Mouse (Mus musculus) heart, adult 2 months (tissue): Measurements from ENCODE around the gene Srrm4. TPM values are rescaled to one million over a fixed set of nuclear protein-coding genes. Genes with fewer than 3 reads are reported as not detected.

Experiments used
- DNase-seq, 2 experiments: peaks; one replicate each; pipeline ENCODE4 v3.0.0; 2021
- H3K27ac ChIP-seq: fragments of 200-600 bp; 2 replicates; pipeline ENCODE4 v1.8.1; 2022
- H3K27me3 ChIP-seq: fragments of 200-500 bp; 2 replicates; pipeline ENCODE4 v1.6.1; 2012; ENCODE audit warnings: mild to moderate bottlenecking, low read length, inconsistent platforms, mixed read lengths; ENCODE audit not compliant: control insufficient read depth, insufficient read depth
- H3K36me3 ChIP-seq: fragments of 200-500 bp; 2 replicates; pipeline ENCODE4 v1.6.1; 2012; ENCODE audit warnings: low read length, inconsistent platforms; ENCODE audit not compliant: control insufficient read depth, insufficient read depth
- H3K4me1 ChIP-seq: fragments of 200-500 bp; 2 replicates; pipeline ENCODE4 v1.6.1; 2011; ENCODE audit warnings: low read length; ENCODE audit not compliant: control insufficient read depth, insufficient read depth
- H3K4me3 ChIP-seq: fragments of 200-600 bp; 2 replicates; pipeline ENCODE4 v1.8.1; 2022
- H3K79me2 ChIP-seq: fragments of 200-500 bp; replicated peaks from 2 replicates; pipeline ENCODE4 v1.6.1; 2012; ENCODE audit warnings: mild to moderate bottlenecking, inconsistent platforms, low read length, moderate library complexity, mixed read lengths; ENCODE audit not compliant: control insufficient read depth, insufficient read depth
- H3K9ac ChIP-seq: fragments of 200-500 bp; 2 replicates; pipeline ENCODE4 v1.6.1; 2012; ENCODE audit warnings: low read depth, mild to moderate bottlenecking, control low read depth, inconsistent platforms, low read length, mixed read lengths
- CTCF ChIP-seq: fragments of 200-600 bp; IDR thresholded peaks from 2 replicates; pipeline ENCODE4 v1.8.1; 2022; ENCODE audit warnings: antibody characterized with exemption, mild to moderate bottlenecking, moderate library complexity
- EP300 ChIP-seq: fragments of 200-500 bp; IDR thresholded peaks from 2 replicates; pipeline ENCODE4 v1.6.1; 2011; ENCODE audit warnings: low read depth, low read length, control low read depth; ENCODE audit not compliant: insufficient read depth
- POLR2A ChIP-seq: fragments of 200-500 bp; IDR thresholded peaks from 2 replicates; pipeline ENCODE4 v1.6.1; 2011; ENCODE audit warnings: mild to moderate bottlenecking, low read depth, low read length, control low read depth; ENCODE audit not compliant: insufficient read depth
- WGBS: fragments of 180-500 bp; shearing (Covaris S2); methylation state at CpG from one replicate; pipeline ENCODE4 v1.1.7; 2018; 5-methylcytosine and 5-hydroxymethylcytosine counted together
- intact Hi-C: fragments of 180-260 bp; cut with DNase I; formaldehyde crosslinking; loops from one replicate; pipeline ENCODE4 v1.15.1; 2025
- polyA plus RNA-seq: library from polyadenylated mRNA; depleted of rRNA; stranded (reverse); fragments of >200 nt; gene quantifications from 2 replicates; pipeline ENCODE4 v1.2.3, GENCODE M21; 2012
- total RNA-seq, 2 experiments: library from RNA; stranded (reverse); gene quantifications; 2 replicates each; pipeline ENCODE4 v1.2.3; 2021

The Srrm4 gene
- total and polyA plus RNA-seq, 3 experiments: 7.7 to 12.2 (median 9.3) TPM

GRCm38 (mm10) chr5:116512135-116512534, 79.5 kb downstream of the Srrm4 start:
- Histone ChIP-seq H3K4me1 (no peaks in the 10 kb centered on the region), H3K4me3 (no peak overlapping the region), H3K36me3 (no peaks in the 10 kb centered on the region), H3K9ac (no peak overlapping the region), H3K27ac (no peak overlapping the region), H3K27me3 (no peaks in the 10 kb centered on the region), H3K79me2 (no peaks in the 10 kb centered on the region)
- TF ChIP-seq POLR2A: no peak
- DNase-seq: no peak
- WGBS: 59% methylated on average over 4 of the region's 4 CpGs
- intact Hi-C loops: no loop called here

DNA sequence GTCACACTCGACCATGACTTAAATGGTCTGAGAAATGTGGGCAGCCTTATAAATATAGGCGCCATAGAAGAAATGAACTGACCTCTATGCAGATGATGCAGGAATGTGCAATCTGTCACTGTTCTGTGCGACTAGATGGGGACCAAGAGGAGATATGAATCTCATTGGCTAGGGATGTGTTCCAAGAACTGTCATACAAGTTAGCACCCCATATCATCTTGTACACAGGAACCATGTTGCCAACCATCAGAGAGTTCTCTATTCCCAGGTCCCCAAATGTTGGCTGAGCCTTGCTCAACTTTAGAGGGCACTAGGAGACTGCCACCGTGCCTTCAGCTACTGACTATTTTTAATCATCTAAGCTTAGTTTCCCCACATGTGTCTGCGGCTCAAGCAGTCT, 81.4 kb downstream of the Srrm4 start:
- TF ChIP-seq CTCF (no peak), POLR2A (no peak), EP300 (no peak)
- intact Hi-C loops: no loop called here
- H3K9ac ChIP-seq: no peak overlapping the region
- 62% methylated on average over 5 of the region's 5 CpGs for WGBS
- no peaks in the 10 kb centered on the region for H3K36me3 ChIP-seq
- H3K27me3 ChIP-seq: no peaks in the 10 kb centered on the region
- no peaks in the 10 kb centered on the region for H3K4me1 ChIP-seq
- no peak for DNase-seq
- H3K27ac ChIP-seq: no peak overlapping the region
- H3K79me2 ChIP-seq: no peaks in the 10 kb centered on the region
- H3K4me3 ChIP-seq: no peak overlapping the region

DNA sequence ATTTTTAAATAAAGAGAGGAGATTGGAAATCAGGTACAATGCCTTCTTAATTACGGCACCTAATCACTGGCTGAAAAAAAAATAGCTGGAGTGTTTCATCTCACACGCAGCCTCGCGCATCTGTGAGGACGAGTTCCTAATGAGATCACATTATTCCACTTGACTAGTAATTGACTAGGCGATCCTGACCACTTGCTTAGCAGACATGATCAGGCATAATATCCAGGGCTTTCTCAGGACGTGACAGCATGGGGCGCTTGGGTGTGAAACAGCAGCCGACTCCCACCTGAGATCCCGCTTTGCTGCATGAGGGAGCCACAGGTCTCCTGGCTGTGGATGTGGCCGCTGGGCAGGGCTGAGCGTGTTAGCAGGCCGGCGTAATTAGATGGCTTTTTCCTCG, 90.3 kb downstream of the Srrm4 start:
- H3K27me3 ChIP-seq: no peaks in the 10 kb centered on the region
- H3K4me3 ChIP-seq: no peak overlapping the region
- no peak for DNase-seq
- intact Hi-C loops: no loop called here
- TF ChIP-seq CTCF (no peak), EP300 (no peak), POLR2A (no peak)
- WGBS: 71% methylated on average over 15 of the region's 15 CpGs
- no peaks in the 10 kb centered on the region for H3K79me2 ChIP-seq
- no peak overlapping the region for H3K27ac ChIP-seq
- no peaks in the 10 kb centered on the region for H3K36me3 ChIP-seq
- H3K9ac ChIP-seq: no peak overlapping the region
- no peaks in the 10 kb centered on the region for H3K4me1 ChIP-seq

DNA sequence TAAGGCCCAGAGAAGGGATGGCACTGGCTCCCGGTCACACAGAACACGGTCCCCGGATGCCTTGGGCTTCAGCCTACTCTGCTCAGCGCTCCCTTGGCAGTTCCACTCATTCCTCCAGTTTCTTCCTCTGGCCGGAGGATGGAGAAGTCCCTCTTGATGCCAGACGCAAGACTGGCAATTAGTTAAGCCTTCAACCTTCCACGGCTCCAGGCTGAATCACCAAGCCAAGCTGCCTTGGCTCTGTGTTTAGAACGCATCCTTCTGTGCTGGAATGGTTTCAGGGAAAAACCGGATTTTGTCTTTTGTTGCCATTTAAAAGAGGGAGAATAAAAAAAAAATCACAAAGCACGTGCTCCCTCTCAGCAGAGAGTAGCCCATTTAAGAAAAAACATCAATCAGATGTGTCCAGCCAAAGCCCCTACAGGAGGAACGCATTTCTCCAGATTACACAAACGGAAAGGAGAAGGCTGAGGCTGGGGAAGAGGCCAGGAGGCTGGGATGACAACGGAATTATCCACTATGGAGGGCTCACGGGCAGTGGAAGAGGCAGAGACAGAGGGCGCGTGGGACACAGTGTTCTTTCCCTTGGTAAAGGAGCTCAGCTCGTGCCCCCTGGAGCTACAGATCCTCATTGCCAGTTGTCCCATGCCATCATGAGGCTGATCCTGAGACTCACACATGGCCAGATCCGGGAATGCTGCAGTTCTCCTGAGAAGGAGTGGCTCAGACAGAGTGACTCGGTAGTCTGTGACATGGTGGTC, 92.6 kb downstream of the Srrm4 start:
- 76% methylated on average over 19 of the region's 19 CpGs for WGBS
- no peak for TF ChIP-seq POLR2A
- TF ChIP-seq CTCF: no peak
- no peak for TF ChIP-seq EP300
- Histone ChIP-seq H3K27ac (no peak overlapping the region), H3K27me3 (no peaks in the 10 kb centered on the region), H3K4me3 (no peak overlapping the region), H3K9ac (no peak overlapping the region), H3K79me2 (no peaks in the 10 kb centered on the region), H3K36me3 (no peaks in the 10 kb centered on the region), H3K4me1 (no peaks in the 10 kb centered on the region)
- intact Hi-C loops: no loop called here
- DNase-seq: no peak

DNA sequence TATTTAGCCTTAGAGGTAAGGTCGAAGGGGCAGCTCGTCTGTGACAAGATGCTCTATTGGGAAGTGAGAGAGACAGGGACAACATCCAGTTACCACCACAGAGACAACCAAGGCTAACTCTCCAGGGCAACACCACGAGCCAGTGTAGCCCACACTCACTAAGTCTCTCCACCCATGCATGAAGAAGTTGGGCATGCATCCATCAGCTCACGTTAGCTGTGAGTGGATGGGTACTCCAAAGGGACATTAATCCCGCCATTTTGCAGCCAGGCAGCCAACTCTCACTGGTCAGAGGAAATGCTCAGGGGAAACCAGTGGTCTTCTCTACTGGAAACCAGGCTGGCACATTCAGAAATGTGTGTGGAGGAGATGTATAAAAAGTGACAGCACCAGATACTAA, 93.8 kb downstream of the Srrm4 start:
- no peaks in the 10 kb centered on the region for H3K36me3 ChIP-seq
- H3K9ac ChIP-seq: no peak overlapping the region
- no peak overlapping the region for H3K27ac ChIP-seq
- intact Hi-C loops: no loop called here
- DNase-seq: no peak
- 76% methylated on average over 5 of the region's 5 CpGs for WGBS
- H3K4me3 ChIP-seq: no peak overlapping the region
- H3K4me1 ChIP-seq: no peaks in the 10 kb centered on the region
- no peaks in the 10 kb centered on the region for H3K27me3 ChIP-seq
- no peaks in the 10 kb centered on the region for H3K79me2 ChIP-seq
- no peak for TF ChIP-seq POLR2A

DNA sequence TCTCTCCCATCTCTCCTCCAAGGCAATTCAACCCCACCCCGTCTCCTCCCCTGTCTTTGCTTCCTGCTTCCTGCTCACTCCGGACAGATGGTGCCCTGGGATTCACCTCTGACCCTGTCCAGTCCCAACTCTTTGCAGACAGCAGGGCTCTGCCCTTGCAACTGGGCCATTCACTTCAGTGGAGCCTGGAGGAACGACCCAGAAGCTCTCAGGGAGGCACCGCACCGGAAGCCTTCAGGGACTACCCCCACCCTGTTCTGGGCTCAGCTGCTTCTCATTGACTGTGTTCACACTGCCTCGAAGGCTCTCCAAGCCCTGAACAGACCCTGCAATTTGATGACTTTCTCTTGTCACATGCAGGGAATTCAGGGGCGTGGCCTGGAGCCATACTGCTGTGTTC, 94.4 kb downstream of the Srrm4 start:
- Histone ChIP-seq H3K36me3 (no peaks in the 10 kb centered on the region), H3K79me2 (no peaks in the 10 kb centered on the region), H3K9ac (no peak overlapping the region), H3K4me3 (no peak overlapping the region), H3K27ac (no peak overlapping the region), H3K27me3 (no peaks in the 10 kb centered on the region), H3K4me1 (no peaks in the 10 kb centered on the region)
- no peak for DNase-seq
- 35% methylated on average over 7 of the region's 7 CpGs for WGBS
- TF ChIP-seq EP300 (no peak), CTCF (no peak), POLR2A (no peak)
- intact Hi-C loops: no loop called here
